Mouse (Mus musculus): ENCODE results near the gene Nckap5. TPM values are rescaled to one million over a fixed set of nuclear protein-coding genes. Genes with fewer than 3 reads are reported as not detected.

Gene Nckap5
- polyA plus RNA-seq, 1 experiment from 2014 or later: 35.6 TPM

DNA sequence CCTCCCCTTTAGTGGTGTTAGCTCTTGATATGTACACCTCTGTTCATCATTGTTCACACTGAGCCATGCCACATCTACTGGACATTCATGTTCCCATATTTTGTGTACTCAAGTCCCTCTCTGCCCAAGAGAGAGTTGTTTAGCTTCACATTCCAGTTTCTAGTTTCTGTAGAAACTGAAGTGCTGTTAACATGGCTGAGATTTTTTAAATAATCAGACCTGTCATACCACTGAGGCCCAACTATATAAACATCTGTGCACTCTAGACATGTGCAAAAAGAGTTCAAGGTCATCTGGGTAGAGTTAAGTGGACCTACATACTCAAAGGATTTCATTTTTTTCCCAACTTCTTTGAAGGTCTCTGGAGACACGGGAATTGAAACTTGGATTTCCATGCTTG, 193.1 kb downstream of the Nckap5 start:
- Histone ChIP-seq H3K27ac (replicated peaks) (no peak overlapping the region), H3K9me3 (replicated peaks) (no peaks in the 10 kb centered on the region), H3K4me1 (no peaks in the 10 kb centered on the region), H3K4me3 (no peak overlapping the region), H3K27me3 (ENCODE audit: low read depth, poor library complexity, severe bottlenecking) (no peaks in the 10 kb centered on the region), H3K36me3 (peaks cover 19% of the 10 kb centered on the region)
- DNase-seq (ENCODE audit: low spot score): no peak
- WGBS: 93% methylated on average over 1 of the region's 1 CpGs

GRCm38 (mm10) chr1:126626206-126626605, 204.4 kb downstream of the Nckap5 start:
- 81% methylated on average over 3 of the region's 3 CpGs for WGBS
- Histone ChIP-seq H3K9me3 (replicated peaks) (no peaks in the 10 kb centered on the region), H3K4me1 (no peaks in the 10 kb centered on the region), H3K27ac (replicated peaks) (no peak overlapping the region), H3K36me3 (peaks cover 7% of the 10 kb centered on the region), H3K27me3 (ENCODE audit: low read depth, poor library complexity, severe bottlenecking) (no peaks in the 10 kb centered on the region), H3K4me3 (no peak overlapping the region)
- no peak for DNase-seq (ENCODE audit: low spot score)

GRCm38 (mm10) chr1:126622036-126622435, 208.6 kb downstream of the Nckap5 start:
- no peak overlapping the region for H3K4me3 ChIP-seq
- no peaks in the 10 kb centered on the region for H3K27me3 ChIP-seq (ENCODE audit: low read depth, poor library complexity, severe bottlenecking)
- no peaks in the 10 kb centered on the region for H3K4me1 ChIP-seq
- DNase-seq (ENCODE audit: low spot score): no peak
- no peaks in the 10 kb centered on the region for H3K36me3 ChIP-seq
- H3K27ac ChIP-seq (replicated peaks): no peak overlapping the region
- H3K9me3 ChIP-seq (replicated peaks): no peaks in the 10 kb centered on the region
- 91% methylated on average over 4 of the region's 4 CpGs for WGBS

GRCm38 (mm10) chr1:126617464-126618041, 213.0 kb downstream of the Nckap5 start:
- Histone ChIP-seq H3K4me3 (no peak overlapping the region), H3K27me3 (ENCODE audit: low read depth, poor library complexity, severe bottlenecking) (no peaks in the 10 kb centered on the region), H3K9me3 (replicated peaks) (0 out of 2 replicates have a peak, but pooled peaks cover 13% of the 10 kb centered on the region), H3K27ac (replicated peaks) (no peak overlapping the region), H3K4me1 (no peaks in the 10 kb centered on the region), H3K36me3 (peaks cover 10% of the 10 kb centered on the region; the same call in 1 of the 2 replicates)
- no peak for DNase-seq (ENCODE audit: low spot score)
- WGBS: 92% methylated on average over 9 of the region's 9 CpGs

- peaks cover 10% of the 10 kb centered on the region; the same call in 1 of the 2 replicates for H3K36me3 ChIP-seq
- H3K9me3 ChIP-seq (replicated peaks): 0 out of 2 replicates have a peak, but pooled peaks cover 13% of the 10 kb centered on the region
- WGBS: 88% methylated on average over 5 of the region's 5 CpGs
- no peaks in the 10 kb centered on the region for H3K27me3 ChIP-seq (ENCODE audit: low read depth, poor library complexity, severe bottlenecking)
- H3K4me1 ChIP-seq: no peaks in the 10 kb centered on the region
- H3K27ac ChIP-seq (replicated peaks): no peak overlapping the region
- DNase-seq (ENCODE audit: low spot score): no peak
- no peak overlapping the region for H3K4me3 ChIP-seq
Observed at GRCm38 (mm10) chr1:126616964-126617363, 213.6 kb downstream of the Nckap5 start.

GRCm38 (mm10) chr1:126612916-126613315, 217.7 kb downstream of the Nckap5 start:
- Histone ChIP-seq H3K4me1 (no peaks in the 10 kb centered on the region; the same call in 1 of the 2 replicates), H3K4me3 (no peak overlapping the region), H3K9me3 (replicated peaks) (0 out of 2 replicates have a peak, but pooled peaks cover 13% of the 10 kb centered on the region), H3K36me3 (peaks cover 14% of the 10 kb centered on the region; the same call in 1 of the 2 replicates), H3K27ac (replicated peaks) (no peak overlapping the region), H3K27me3 (ENCODE audit: low read depth, poor library complexity, severe bottlenecking) (no peaks in the 10 kb centered on the region)
- WGBS: 83% methylated on average over 4 of the region's 4 CpGs
- DNase-seq (ENCODE audit: low spot score): no peak

- Histone ChIP-seq H3K4me3 (no peak overlapping the region), H3K36me3 (0 out of 2 replicates have a peak, but pooled peaks cover 3% of the 10 kb centered on the region), H3K27me3 (ENCODE audit: low read depth, poor library complexity, severe bottlenecking) (no peaks in the 10 kb centered on the region), H3K9me3 (replicated peaks) (no peaks in the 10 kb centered on the region), H3K27ac (replicated peaks) (no peak overlapping the region), H3K4me1 (peaks cover 32% of the 10 kb centered on the region)
- no peak for DNase-seq (ENCODE audit: low spot score)
- 94% methylated on average over 4 of the region's 4 CpGs for WGBS
Observed at GRCm38 (mm10) chr1:126608586-126608985, 222.0 kb downstream of the Nckap5 start.

DNA sequence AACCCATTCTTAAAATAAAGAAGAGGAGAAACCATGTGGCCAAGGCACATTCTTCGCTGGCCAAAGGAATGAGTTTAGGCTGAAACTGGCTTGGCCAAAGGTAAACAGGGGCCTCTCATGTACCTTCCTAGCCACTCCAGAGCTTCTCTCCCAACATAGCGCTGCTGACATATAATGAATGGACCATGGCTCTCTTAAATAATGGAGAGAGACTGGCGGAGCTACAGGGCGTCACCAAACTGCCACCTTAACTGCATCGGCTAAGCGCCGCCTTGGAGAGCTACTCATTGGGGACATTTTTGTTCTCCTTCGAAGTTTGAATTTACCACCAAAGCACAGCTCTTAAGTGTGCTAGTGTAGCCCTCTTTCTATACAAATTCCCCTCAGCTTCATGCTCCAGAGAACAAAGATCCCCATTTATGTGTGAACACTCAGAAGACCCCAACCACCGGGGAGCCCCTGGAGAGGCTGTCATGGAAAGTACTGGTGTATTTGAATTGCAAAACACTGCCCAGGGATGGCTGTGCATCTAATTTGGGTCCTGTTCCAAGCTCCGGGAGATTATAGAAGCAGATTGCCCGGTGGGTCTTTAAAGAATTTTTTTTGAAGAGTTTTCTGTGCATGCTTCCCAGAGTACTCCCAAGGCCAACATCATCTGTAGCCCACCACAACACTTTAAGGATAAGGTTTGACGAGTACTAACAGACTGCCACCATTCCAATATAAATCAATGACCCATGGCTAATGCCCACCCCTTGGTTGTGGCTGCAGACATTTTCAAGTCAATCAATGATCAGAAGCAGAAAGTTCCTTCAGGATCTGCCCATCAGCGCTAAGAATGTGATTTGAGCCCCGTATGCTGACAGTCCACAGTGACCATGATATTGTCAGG, 224.2 kb downstream of the Nckap5 start:
- no peaks in the 10 kb centered on the region for H3K9me3 ChIP-seq (replicated peaks)
- H3K4me1 ChIP-seq: peaks cover 47% of the 10 kb centered on the region
- no peaks in the 10 kb centered on the region for H3K27me3 ChIP-seq (ENCODE audit: low read depth, poor library complexity, severe bottlenecking)
- 0 out of 2 replicates have a peak, but pooled peaks cover 3% of the 10 kb centered on the region for H3K36me3 ChIP-seq
- no peak overlapping the region for H3K4me3 ChIP-seq
- H3K27ac ChIP-seq (replicated peaks): peak overlapping the region; percentile 76
- 72% methylated on average over 14 of the region's 14 CpGs for WGBS
- DNase-seq (ENCODE audit: low spot score): peak; percentile 32

- no peak overlapping the region for H3K27ac ChIP-seq (replicated peaks)
- H3K27me3 ChIP-seq (ENCODE audit: low read depth, poor library complexity, severe bottlenecking): no peaks in the 10 kb centered on the region
- 90% methylated on average over 9 of the region's 9 CpGs for WGBS
- no peaks in the 10 kb centered on the region for H3K36me3 ChIP-seq
- DNase-seq (ENCODE audit: low spot score): no peak
- peaks cover 57% of the 10 kb centered on the region for H3K4me1 ChIP-seq
- H3K4me3 ChIP-seq: no peak overlapping the region
- no peaks in the 10 kb centered on the region for H3K9me3 ChIP-seq (replicated peaks)
Observed at GRCm38 (mm10) chr1:126604551-126604950, 226.0 kb downstream of the Nckap5 start.

- no peaks in the 10 kb centered on the region for H3K36me3 ChIP-seq
- no peak overlapping the region for H3K27ac ChIP-seq (replicated peaks)
- H3K27me3 ChIP-seq (ENCODE audit: low read depth, poor library complexity, severe bottlenecking): no peaks in the 10 kb centered on the region
- no peaks in the 10 kb centered on the region for H3K9me3 ChIP-seq (replicated peaks)
- H3K4me1 ChIP-seq: peaks cover 61% of the 10 kb centered on the region
- DNase-seq (ENCODE audit: low spot score): no peak
- H3K4me3 ChIP-seq: no peak overlapping the region
- 90% methylated on average over 7 of the region's 7 CpGs for WGBS
Observed at GRCm38 (mm10) chr1:126603771-126604515, 226.7 kb downstream of the Nckap5 start.

DNA sequence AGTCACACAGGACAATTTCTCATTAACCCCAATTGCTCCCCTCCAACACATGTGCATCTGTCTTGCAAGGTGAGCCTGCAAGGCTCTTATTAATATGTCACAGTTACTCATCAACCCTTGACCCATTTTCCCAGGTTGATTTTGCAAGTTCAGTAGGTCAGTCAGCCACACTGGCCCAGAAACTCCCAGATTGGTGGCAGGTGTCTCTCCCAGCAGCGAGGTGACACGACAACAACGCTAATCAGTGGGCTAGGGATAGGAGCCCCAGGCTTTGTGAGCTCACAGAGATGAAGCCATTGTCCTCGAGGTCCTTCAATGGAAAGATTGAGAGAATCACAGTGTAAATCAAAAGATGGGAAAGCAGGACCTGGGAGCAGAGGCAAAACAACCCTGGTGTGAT, 230.0 kb downstream of the Nckap5 start:
- WGBS: 76% methylated on average over 4 of the region's 4 CpGs
- H3K4me1 ChIP-seq: peaks cover 63% of the 10 kb centered on the region
- no peak overlapping the region for H3K27ac ChIP-seq (replicated peaks)
- H3K27me3 ChIP-seq (ENCODE audit: low read depth, poor library complexity, severe bottlenecking): 0 out of 2 replicates have a peak, but pooled peaks cover under 1% of the 10 kb centered on the region
- no peak overlapping the region for H3K4me3 ChIP-seq
- DNase-seq (ENCODE audit: low spot score): no peak
- no peaks in the 10 kb centered on the region for H3K9me3 ChIP-seq (replicated peaks)
- H3K36me3 ChIP-seq: no peaks in the 10 kb centered on the region

- no peak overlapping the region for H3K4me3 ChIP-seq
- H3K9me3 ChIP-seq (replicated peaks): no peaks in the 10 kb centered on the region
- H3K4me1 ChIP-seq: peaks cover 57% of the 10 kb centered on the region
- peak; percentile 51 for DNase-seq (ENCODE audit: low spot score)
- peak overlapping the region; percentile 52; the same call in 1 of the 2 replicates for H3K27ac ChIP-seq (replicated peaks)
- 62% methylated on average over 3 of the region's 3 CpGs for WGBS
- H3K36me3 ChIP-seq: no peaks in the 10 kb centered on the region
- 0 out of 2 replicates have a peak, but pooled peaks cover 6% of the 10 kb centered on the region for H3K27me3 ChIP-seq (ENCODE audit: low read depth, poor library complexity, severe bottlenecking)
Observed at GRCm38 (mm10) chr1:126597376-126597775, 233.2 kb downstream of the Nckap5 start.

All from midbrain, embryonic 10.5 days (tissue).